Mouse (Mus musculus): ENCODE measurements around the gene Cdkn3. TPM values are rescaled to one million over a fixed set of nuclear protein-coding genes. Genes with fewer than 3 reads are reported as not detected.
"Not testable (repeated sequence)": the region's sequence is repeated elsewhere in the genome, so short reads cannot be mapped to it uniquely, and the experiment has no call there.

Cdkn3 gene
- 1 to 10 TPM; 1.2 to 2.1 TPM for total RNA-seq (2021)
- 0.20 TPM in 1 of 2 replicates, not detected in the other for polyA plus RNA-seq (2012; rRNA removed)
- long read RNA-seq, partial matches to known transcripts, result 0 of 2 reads
- long read RNA-seq, other reads (novel, unspliced or antisense), result 2 of 2 reads

DNA sequence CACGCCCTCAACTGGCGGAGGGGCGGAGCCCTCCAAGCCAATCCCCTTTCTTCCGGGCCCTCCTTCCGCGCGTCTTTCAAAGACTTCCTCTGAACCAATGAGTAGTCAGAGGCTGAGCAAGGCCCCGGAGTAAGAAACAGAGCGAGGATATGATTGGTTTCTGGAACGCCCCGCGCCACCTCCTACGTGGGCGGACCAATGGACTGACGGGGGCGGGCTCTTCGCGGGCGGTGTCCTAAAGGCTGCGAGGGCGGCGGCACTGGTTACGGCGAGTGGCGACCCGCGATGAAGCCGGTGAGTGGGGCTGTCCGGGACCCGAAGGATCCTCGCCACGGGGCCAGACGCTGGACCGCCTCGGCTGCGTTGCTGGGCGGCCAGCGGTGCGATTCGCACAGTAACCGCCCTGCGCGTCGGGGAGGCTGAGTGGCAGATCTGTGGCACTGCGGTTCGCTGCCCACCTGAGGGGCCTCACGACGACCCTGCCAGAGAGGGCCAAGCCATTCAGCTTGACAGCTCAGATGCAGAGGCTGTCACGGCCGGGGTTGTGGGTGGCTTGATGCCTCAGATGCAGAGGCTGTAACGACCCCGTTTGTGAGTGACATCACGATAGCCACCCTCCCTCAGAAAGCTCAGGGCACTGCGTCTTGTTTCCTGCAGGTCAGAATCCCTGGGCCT lies at the start of gene Cdkn3:
TSS of gene Cdkn3 (plus strand) at position 187 of the 675 bp plus-strand sequence.
- peak; percentile 96 for DNase-seq

DNA sequence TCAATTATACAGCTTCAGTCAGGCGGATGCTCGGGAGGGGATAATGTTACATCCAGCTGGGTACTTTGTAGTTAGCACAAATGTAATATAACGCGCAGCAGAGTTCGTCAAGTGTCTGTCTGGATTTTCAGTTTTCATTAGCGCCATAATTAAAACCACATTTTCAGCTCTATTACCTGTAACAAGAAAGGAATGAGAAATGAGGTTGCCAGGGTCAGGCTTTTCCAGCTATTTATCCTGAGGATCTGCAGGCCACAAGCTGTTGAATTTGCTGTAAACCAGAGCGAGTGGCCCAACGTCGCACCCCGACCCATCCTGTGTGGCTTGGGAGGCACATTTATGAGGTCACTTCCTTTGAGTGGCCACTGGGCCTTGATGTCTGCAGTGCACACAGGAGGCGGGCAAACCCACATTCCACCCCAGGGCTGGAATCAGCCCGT lies 41.8 kb upstream of the Cdkn3 start:
- no peak for DNase-seq

- no peak for DNase-seq
These were observed 38.3 kb upstream of the Cdkn3 start for GRCm38 (mm10) chr14:46722031-46722430.

DNA sequence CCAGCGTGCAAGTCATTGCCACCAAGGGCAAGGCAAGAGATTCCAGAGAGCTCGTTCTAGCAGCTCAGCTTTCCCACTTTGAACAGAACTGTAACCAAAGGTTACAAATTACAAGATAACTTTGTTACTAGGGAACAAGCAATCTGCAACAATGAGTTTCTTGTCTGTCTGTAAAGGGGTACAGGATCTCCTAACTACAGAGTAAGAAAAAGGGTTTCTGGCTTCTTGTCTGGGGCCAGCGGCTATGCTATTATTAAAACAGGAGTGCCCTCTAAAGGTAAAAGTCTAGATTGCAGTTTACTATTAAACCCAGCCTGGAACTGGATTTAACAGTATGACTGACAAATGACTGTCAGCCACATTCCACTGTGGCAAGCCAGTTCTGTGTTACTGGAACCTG lies 36.5 kb upstream of the Cdkn3 start:
- no peak for DNase-seq

DNA sequence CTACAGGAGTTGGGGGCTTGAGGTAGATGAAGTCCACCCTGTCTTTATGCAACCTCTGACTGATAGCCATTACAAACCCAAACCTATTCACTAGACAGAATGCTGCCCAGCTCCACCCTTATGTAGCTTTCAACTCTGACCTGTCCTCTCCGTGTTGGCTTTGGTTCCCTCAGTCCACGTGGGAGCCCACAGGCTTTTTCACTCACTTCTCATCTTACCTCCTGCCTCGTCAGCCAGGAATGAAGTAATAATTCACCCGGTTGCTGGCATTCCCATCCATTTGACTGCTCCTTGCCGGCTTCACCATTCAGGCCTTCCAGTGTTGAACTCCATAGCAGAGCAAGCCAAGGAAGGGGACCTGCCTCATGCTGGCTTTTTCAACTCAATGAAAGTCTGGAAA lies 35.4 kb upstream of the Cdkn3 start:
- peak; percentile 4 for DNase-seq

DNA sequence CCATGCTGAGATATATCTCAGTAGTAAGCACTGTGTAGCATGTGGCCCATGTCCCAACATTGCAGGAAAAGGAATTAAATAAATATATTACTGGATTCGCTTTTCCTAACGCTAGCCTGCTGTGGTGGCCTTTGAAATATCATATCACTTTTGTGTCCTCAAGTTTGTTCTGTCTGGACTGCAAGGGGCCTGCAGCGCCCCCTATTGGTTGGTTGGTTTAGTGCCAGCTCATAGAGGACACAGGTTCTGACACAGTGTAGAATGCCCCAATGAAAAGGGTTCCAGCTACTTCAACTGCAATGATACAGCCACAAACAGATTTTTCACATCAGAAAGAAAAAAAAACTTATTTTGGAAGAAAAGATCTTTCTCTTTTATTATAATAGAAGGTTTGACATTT lies 34.6 kb upstream of the Cdkn3 start:
- DNase-seq, result no peak

DNA sequence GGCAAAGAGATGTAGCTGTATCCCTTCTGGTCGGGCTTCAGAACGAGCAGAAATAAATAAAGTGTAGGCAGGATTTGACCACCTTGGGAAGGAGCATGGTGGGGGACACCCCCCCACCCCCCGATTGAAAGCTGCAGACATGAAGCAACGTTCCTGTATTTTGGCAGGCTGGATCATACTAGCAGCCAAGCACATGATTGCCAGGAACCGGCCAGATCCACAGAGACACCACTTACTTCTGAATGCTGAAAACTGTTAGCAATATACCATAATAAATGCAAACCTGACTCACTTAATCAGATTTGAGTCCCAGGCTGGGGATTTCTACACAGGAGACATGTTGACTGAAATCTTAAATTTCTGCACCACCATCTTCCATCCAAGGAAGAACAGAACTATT lies 26.1 kb upstream of the Cdkn3 start:
- DNase-seq, result no peak

DNA sequence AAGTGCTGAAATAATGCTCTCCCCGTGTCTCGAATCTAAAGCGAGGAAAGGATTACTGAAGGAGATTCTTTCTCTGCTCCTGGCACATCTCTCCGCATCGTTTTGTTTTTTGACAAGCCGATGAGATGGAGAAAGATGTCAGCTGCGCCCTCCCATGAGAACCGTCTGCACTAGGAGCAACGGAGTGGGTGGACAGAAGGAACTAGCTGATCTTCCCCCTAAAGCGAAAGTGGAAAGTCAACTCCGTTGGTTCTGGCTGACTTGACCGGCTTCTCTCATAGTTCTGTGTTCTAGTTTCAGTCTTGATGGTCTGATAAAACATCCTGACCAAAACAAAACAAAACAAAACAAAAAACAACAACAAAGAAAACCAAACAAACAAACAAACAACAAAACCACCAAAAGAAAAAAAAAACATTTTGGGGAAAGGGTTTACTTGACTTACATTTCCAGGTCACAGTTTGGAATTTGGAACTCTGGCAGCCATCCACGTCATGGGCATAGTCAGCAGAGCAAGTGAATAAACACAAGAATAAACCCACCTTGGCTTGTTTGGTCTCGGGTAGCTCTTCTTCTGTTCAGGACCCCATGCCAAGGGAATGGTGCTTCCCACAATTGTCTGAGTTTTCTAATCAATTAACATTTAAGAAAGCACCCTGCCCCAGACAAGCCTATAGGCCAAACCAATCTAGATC lies 25.4 kb upstream of the Cdkn3 start:
- DNase-seq, result no peak

DNA sequence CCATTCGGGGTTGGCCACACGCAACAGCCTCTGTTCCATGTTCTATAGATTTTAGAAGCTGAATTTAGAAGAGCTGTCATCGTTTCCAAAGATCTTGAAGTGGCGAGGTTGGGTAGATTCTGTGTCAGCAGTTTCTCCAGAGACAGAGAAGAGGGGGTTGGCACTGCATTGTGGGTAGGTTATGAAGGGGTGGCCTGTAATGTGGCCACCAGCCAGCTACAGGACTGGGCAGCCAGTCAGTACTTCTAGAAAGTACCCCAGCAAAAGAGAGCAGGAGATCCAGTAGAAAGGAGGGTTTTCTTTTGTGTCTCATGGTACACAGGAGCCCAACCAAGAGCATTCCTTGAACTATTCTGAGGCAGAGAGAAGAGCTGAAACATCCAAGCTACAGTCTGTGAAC lies 24.0 kb upstream of the Cdkn3 start:
- no peak for DNase-seq

GRCm38 (mm10) chr14:46737346-46737745 lies 23.0 kb upstream of the Cdkn3 start:
- not testable (repeated sequence) for DNase-seq

- DNase-seq, result no peak
These were observed 17.7 kb upstream of the Cdkn3 start for GRCm38 (mm10) chr14:46742674-46743073.

DNA sequence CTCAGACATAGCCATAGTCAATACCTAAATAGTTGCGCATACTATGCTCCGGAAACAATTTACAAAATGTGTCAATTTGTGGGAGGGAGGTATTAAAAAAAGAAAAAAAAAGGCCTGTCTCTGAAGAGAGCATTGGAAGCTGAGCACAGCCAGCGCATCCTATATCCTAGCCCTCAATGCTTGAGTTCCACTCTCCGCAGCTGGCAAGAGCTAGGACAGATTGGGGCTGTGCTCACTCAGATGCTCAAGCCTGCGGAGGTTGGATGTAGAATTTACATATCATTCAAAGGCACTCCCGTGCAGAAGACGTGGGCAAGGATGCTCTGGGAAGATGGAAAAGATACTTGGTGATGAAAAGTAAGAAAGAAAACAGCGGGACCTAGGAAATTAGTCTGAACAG lies 14.9 kb upstream of the Cdkn3 start:
- DNase-seq, result no peak

DNA sequence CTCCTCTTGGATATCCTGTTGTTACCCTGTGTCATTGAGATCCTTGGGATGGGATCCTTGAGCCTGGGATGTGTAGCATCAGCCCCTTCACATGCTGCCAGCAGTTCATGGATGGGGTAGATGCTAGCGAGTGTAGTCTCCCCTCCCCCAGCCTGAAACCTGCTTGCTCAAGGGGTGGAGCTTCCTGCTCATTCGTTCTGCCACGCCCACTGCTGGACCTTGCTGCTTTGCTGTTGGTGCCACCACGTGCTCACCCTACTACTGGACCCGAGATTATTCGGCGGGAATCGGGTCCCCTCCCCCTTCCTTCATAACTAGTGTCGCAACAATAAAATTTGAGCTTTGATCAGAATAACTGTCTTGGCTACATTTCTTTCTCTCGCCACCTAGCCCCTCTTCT lies 6.0 kb upstream of the Cdkn3 start:
- peak; percentile 9 for DNase-seq

DNA sequence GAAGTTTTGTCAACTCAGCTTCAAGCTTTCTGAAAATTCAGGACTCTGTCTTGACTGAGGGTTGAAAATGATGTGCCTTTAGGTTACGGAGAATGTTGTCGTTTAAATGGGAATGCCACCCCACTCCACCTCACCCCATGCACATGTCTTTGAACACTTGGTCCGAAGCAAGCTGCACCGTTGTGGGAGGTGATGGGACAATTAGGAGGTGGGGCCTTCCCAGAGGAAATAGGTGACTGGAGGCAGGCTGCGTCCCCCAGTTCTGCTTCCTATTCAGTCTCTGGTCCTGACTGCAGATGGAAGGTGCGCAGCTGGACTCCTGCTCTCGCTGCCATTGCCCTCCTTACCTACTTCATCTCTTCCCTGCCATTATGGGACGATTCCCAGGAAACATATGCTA lies 4.5 kb upstream of the Cdkn3 start:
- no peak for DNase-seq

GRCm38 (mm10) chr14:46757736-46758135 lies 2.6 kb upstream of the Cdkn3 start:
- DNase-seq, result no peak

- no peak for DNase-seq
These were observed 379 bp upstream of the Cdkn3 start for GRCm38 (mm10) chr14:46759970-46760354.

DNA sequence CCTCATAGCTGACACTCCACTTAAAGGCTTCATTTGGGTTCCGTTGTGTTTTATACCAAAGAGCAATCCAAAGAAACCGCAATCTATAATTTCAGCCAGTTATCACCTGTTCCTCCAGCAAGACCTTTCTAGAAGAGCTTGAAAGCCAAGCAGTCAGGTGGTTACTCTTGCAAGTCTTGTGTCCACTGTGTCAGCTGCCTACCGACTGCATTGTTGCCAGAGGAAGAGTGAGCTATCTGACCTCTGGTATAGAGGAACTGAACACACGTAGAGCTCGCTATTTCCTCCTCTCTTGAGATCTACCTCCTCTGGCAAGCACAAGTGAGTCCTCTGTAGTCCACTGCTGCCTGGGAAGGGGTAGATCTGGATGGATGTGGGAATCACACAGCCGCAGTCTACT lies 845 bp downstream of the Cdkn3 start:
- no peak for DNase-seq

GRCm38 (mm10) chr14:46767116-46767515 lies 6.8 kb downstream of the Cdkn3 start:
- no peak for DNase-seq

DNA sequence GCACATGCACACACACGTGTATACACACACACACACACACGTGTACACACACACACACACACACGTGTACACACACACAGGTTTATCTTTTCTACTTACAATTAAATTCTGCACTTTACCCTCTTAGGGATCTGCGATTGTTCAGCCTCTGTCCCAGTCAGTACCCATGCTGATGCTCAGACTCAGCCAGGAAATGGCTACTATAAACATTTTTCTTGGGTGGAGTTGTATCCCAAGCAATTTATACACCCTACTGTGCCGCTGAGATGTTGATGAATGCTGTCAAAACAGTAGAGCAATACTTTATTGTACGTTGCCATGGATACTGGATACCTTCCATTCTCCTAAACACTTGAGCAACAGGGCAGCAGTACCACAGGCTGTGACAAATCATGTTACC lies 9.7 kb downstream of the Cdkn3 start:
- DNase-seq, result no peak

- no peak for DNase-seq
These were observed 18.4 kb downstream of the Cdkn3 start for GRCm38 (mm10) chr14:46778756-46779155.

- no peak for DNase-seq
These were observed 18.9 kb downstream of the Cdkn3 start for GRCm38 (mm10) chr14:46779217-46779616.

GRCm38 (mm10) chr14:46781086-46781485 lies 20.7 kb downstream of the Cdkn3 start:
- no peak for DNase-seq

- no peak for DNase-seq
These were observed 22.0 kb downstream of the Cdkn3 start for GRCm38 (mm10) chr14:46782187-46782828.
